Mouse (Mus musculus) limb, embryonic 15.5 days (tissue): ENCODE data around the gene Gale. TPM values are rescaled to one million over a fixed set of nuclear protein-coding genes. Genes with fewer than 3 reads are reported as not detected.
A peak's percentile ranks its signal among the peaks of the same experiment; 100 is the strongest.

Source experiments
- ATAC-seq: fragments of 200-750 bp; cut with Nextera tagmentation; 2 replicates; pipeline ENCODE4 v1.8.0; 2017; ENCODE audit warnings: low read depth, moderate TSS enrichment; ENCODE audit not compliant: insufficient number of reproducible peaks, low FRiP score, low TSS enrichment
- H3K27ac ChIP-seq: fragments of 300-500 bp; sonication (generic); 2 replicates; pipeline ENCODE4 v1.5.1; 2015; ENCODE audit warnings: moderate library complexity, mild to moderate bottlenecking, inconsistent platforms
- H3K27me3 ChIP-seq: fragments of 300-500 bp; sonication (generic); 2 replicates; pipeline ENCODE4 v1.6.1; 2015; ENCODE audit warnings: inconsistent platforms
- H3K36me3 ChIP-seq: fragments of 300-500 bp; sonication (generic); 2 replicates; pipeline ENCODE4 v1.6.1; 2015; ENCODE audit warnings: inconsistent platforms
- H3K4me1 ChIP-seq: fragments of 300-500 bp; sonication (generic); 2 replicates; pipeline ENCODE4 v1.6.1; 2015; ENCODE audit warnings: inconsistent platforms
- H3K4me2 ChIP-seq: fragments of 300-500 bp; sonication (generic); 2 replicates; pipeline ENCODE4 v1.6.1; 2015; ENCODE audit warnings: mild to moderate bottlenecking, inconsistent platforms
- H3K4me3 ChIP-seq: fragments of 300-500 bp; sonication (generic); 2 replicates; pipeline ENCODE4 v1.5.1; 2015; ENCODE audit warnings: mild to moderate bottlenecking, inconsistent platforms
- H3K9ac ChIP-seq: fragments of 300-500 bp; sonication (generic); 2 replicates; pipeline ENCODE4 v1.6.1; 2015; ENCODE audit warnings: inconsistent platforms
- H3K9me3 ChIP-seq: fragments of 300-500 bp; sonication (generic); 2 replicates; pipeline ENCODE4 v1.6.1; 2016; ENCODE audit warnings: inconsistent platforms
- WGBS: fragments of 180-500 bp; shearing (Covaris S2); methylation state at CpG from one replicate; pipeline ENCODE4 v1.1.7; 2015; 5-methylcytosine and 5-hydroxymethylcytosine counted together
- polyA plus RNA-seq: library from polyadenylated mRNA; unstranded; fragments of >200 nt; fragmentation: Nextera tagmentation; extraction: Ambion mirVana; gene quantifications from 2 replicates; pipeline ENCODE4 v1.2.1, GENCODE M21; 2015

Gale gene
- 58.2 and 66.7 TPM in 2 replicates for polyA plus RNA-seq

GRCm38 (mm10) chr4:135963457-135964193 is at the start of gene Gale:
Gene Gale, plus strand, starts transcription at chr4:135963727.
- Histone ChIP-seq H3K4me3 (peak within 1 kb of the TSS; percentile 77), H3K4me1 (peaks cover 25% of the 10 kb centered on the region), H3K36me3 (peaks cover 67% of the 10 kb centered on the region), H3K27me3 (no peaks in the 10 kb centered on the region), H3K27ac (peak within 1 kb of the TSS; percentile 93), H3K9me3 (no peaks in the 10 kb centered on the region), H3K9ac (peak within 1 kb of the TSS; percentile 85), H3K4me2 (peak within 1 kb of the TSS; percentile 92)
- ATAC-seq = peak; percentile 85
- WGBS = under 1% methylated on average over 56 of the region's 56 CpGs

GRCm38 (mm10) chr4:135918635-135919279 is 44.8 kb upstream of the Gale start:
- no peak overlapping the region for H3K27ac ChIP-seq
- WGBS = 86% methylated on average over 13 of the region's 13 CpGs
- ATAC-seq = no peak

GRCm38 (mm10) chr4:135919280-135919639 is 44.3 kb upstream of the Gale start:
- H3K27me3 ChIP-seq = no peaks in the 10 kb centered on the region
- H3K9ac ChIP-seq = no peak overlapping the region
- no peak overlapping the region for H3K4me2 ChIP-seq
- no peak for ATAC-seq
- peaks cover 10% of the 10 kb centered on the region for H3K4me1 ChIP-seq
- H3K27ac ChIP-seq = no peak overlapping the region
- H3K4me3 ChIP-seq = no peak overlapping the region
- WGBS = 90% methylated on average over 3 of the region's 3 CpGs
- peaks cover 4% of the 10 kb centered on the region; the same call in 1 of the 2 replicates for H3K36me3 ChIP-seq
- H3K9me3 ChIP-seq = no peaks in the 10 kb centered on the region

More at GRCm38 (mm10) chr4:135918635-135919279, 44.8 kb upstream of the Gale start:
- Histone ChIP-seq H3K9me3 (no peaks in the 10 kb centered on the region), H3K36me3 (peaks cover 4% of the 10 kb centered on the region; the same call in 1 of the 2 replicates), H3K9ac (no peak overlapping the region), H3K27me3 (no peaks in the 10 kb centered on the region), H3K4me1 (peaks cover 10% of the 10 kb centered on the region), H3K4me2 (no peak overlapping the region), H3K4me3 (no peak overlapping the region)

GRCm38 (mm10) chr4:135920304-135921241 is 43.0 kb upstream of the Gale start, which contains the start of gene Fuca1:
Gene Fuca1, plus strand, starts transcription at chr4:135920735.
- peak; percentile 93 for ATAC-seq

GRCm38 (mm10) chr4:135921257-135922120 is 42.0 kb upstream of the Gale start:
- Histone ChIP-seq H3K4me3 (peak overlapping the region; percentile 83), H3K27ac (peak overlapping the region; percentile 82), H3K4me1 (peaks cover 10% of the 10 kb centered on the region), H3K36me3 (peaks cover 17% of the 10 kb centered on the region), H3K27me3 (no peaks in the 10 kb centered on the region), H3K9ac (peak overlapping the region; percentile 69), H3K4me2 (peak overlapping the region; percentile 90), H3K9me3 (no peaks in the 10 kb centered on the region)
- 3% methylated on average over 26 of the region's 26 CpGs for WGBS
- ATAC-seq = no peak

More at GRCm38 (mm10) chr4:135920304-135921241, 43.0 kb upstream of the Gale start, which contains the start of gene Fuca1:
- Histone ChIP-seq H3K9ac (peak within 1 kb of the TSS; percentile 69), H3K36me3 (peaks cover 12% of the 10 kb centered on the region), H3K4me3 (peak within 1 kb of the TSS; percentile 83), H3K4me2 (peak within 1 kb of the TSS; percentile 90), H3K4me1 (peaks cover 10% of the 10 kb centered on the region), H3K9me3 (no peaks in the 10 kb centered on the region), H3K27me3 (no peaks in the 10 kb centered on the region), H3K27ac (peak within 1 kb of the TSS; percentile 82)
- 2% methylated on average over 60 of the region's 60 CpGs for WGBS

- no peaks in the 10 kb centered on the region for H3K9me3 ChIP-seq
- H3K27me3 ChIP-seq = no peaks in the 10 kb centered on the region
- H3K4me3 ChIP-seq = peak overlapping the region; percentile 83; the same call in 1 of the 2 replicates
- ATAC-seq = no peak
- WGBS = 86% methylated on average over 1 of the region's 1 CpGs
- H3K9ac ChIP-seq = no peak overlapping the region
- no peak overlapping the region for H3K27ac ChIP-seq
- H3K36me3 ChIP-seq = peaks cover 17% of the 10 kb centered on the region
- peaks cover 10% of the 10 kb centered on the region for H3K4me1 ChIP-seq
- peak overlapping the region; percentile 90 for H3K4me2 ChIP-seq
These were observed 41.3 kb upstream of the Gale start for GRCm38 (mm10) chr4:135922190-135922589.

GRCm38 (mm10) chr4:135924418-135924817 is 39.1 kb upstream of the Gale start:
- Histone ChIP-seq H3K4me1 (peaks cover 10% of the 10 kb centered on the region), H3K4me2 (no peak overlapping the region), H3K9ac (no peak overlapping the region), H3K27ac (no peak overlapping the region), H3K9me3 (no peaks in the 10 kb centered on the region), H3K4me3 (no peak overlapping the region), H3K36me3 (peaks cover 22% of the 10 kb centered on the region), H3K27me3 (no peaks in the 10 kb centered on the region)
- ATAC-seq = no peak
- 87% methylated on average over 2 of the region's 2 CpGs for WGBS

GRCm38 (mm10) chr4:135925341-135925740 is 38.2 kb upstream of the Gale start:
- Histone ChIP-seq H3K9me3 (no peaks in the 10 kb centered on the region), H3K27me3 (no peaks in the 10 kb centered on the region), H3K27ac (no peak overlapping the region), H3K9ac (no peak overlapping the region), H3K4me3 (no peak overlapping the region), H3K4me1 (peaks cover 10% of the 10 kb centered on the region), H3K36me3 (peaks cover 27% of the 10 kb centered on the region), H3K4me2 (no peak overlapping the region)
- no peak for ATAC-seq
- WGBS = 94% methylated on average over 5 of the region's 5 CpGs

GRCm38 (mm10) chr4:135926195-135926808 is 37.2 kb upstream of the Gale start:
- WGBS = 82% methylated on average over 10 of the region's 10 CpGs
- Histone ChIP-seq H3K36me3 (peaks cover 35% of the 10 kb centered on the region), H3K4me3 (no peak overlapping the region), H3K4me1 (peaks cover 9% of the 10 kb centered on the region), H3K9me3 (no peaks in the 10 kb centered on the region), H3K27ac (no peak overlapping the region), H3K9ac (no peak overlapping the region), H3K4me2 (no peak overlapping the region), H3K27me3 (no peaks in the 10 kb centered on the region)
- no peak for ATAC-seq

GRCm38 (mm10) chr4:135926861-135927260 is 36.7 kb upstream of the Gale start:
- H3K27ac ChIP-seq = no peak overlapping the region
- H3K36me3 ChIP-seq = peaks cover 41% of the 10 kb centered on the region
- no peak overlapping the region for H3K4me2 ChIP-seq
- no peaks in the 10 kb centered on the region for H3K9me3 ChIP-seq
- 91% methylated on average over 3 of the region's 3 CpGs for WGBS
- ATAC-seq = no peak
- H3K9ac ChIP-seq = no peak overlapping the region
- H3K27me3 ChIP-seq = no peaks in the 10 kb centered on the region
- H3K4me1 ChIP-seq = peaks cover 4% of the 10 kb centered on the region
- H3K4me3 ChIP-seq = no peak overlapping the region
